Mouse (Mus musculus) cortical plate, adult 2 months (tissue): ENCODE measurements at regions not wholly inside any gene's neighbourhood (a gene's known extent, or its start where the extent isn't known, plus 50 kb on each side); places are given as distances from the start of the nearest gene placed in this dataset.

ENCODE experiments used
- CTCF ChIP-seq: fragments of 200-500 bp; IDR thresholded peaks from 2 replicates; pipeline ENCODE4 v1.5.1; 2011; ENCODE audit warnings: mild to moderate bottlenecking, control low read depth, low read length; ENCODE audit not compliant: insufficient read depth; ENCODE audit errors: extremely low read depth
- POLR2A ChIP-seq: fragments of 200-500 bp; IDR thresholded peaks from 2 replicates; pipeline ENCODE4 v1.6.1; 2011; ENCODE audit warnings: mild to moderate bottlenecking, low read length, control low read depth; ENCODE audit not compliant: insufficient read depth; ENCODE audit errors: extremely low read depth

- TF ChIP-seq POLR2A (no peak), CTCF (no peak)
Measured at GRCm38 (mm10) chr2:61295261-61295964, 283.0 kb upstream of the Tank start.
